Mouse (Mus musculus): ENCODE measurements around the gene Fopnl. TPM values are rescaled to one million over a fixed set of nuclear protein-coding genes. Genes with fewer than 3 reads are reported as not detected.
A peak's percentile ranks its signal among the peaks of the same experiment; 100 is the strongest.

Fopnl gene
- total and polyA plus RNA-seq, 3 experiments, result 44.8 to 46.9 TPM; not detected in 1

DNA sequence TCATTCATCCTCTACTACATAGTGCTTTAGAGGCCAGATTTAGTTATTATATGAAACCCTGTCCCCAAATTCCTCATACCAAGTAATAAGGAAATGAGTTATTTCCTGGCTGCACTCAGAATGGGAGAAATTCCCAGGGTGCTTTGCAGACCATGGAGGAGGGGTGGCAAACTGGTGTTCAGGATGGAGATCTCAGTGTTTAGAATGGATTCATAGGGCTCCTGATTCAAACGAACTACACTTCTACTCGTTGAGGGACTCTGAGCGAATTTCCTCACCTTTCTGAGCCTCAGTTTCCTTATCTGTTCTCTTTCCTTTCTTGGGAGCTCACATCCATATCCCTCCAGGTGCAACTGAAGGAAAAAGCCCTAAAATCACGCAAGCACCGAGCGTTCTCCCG is 43.7 kb upstream of the Fopnl start:
- Histone ChIP-seq H3K27ac (ENCODE audit: control insufficient read depth, low read depth, low read length) (peak overlapping the region; percentile 40), H3K27me3 (ENCODE audit: control insufficient read depth in 1 of 2, insufficient read depth in 2 of 2, low read length in 2 of 2) (no peaks in the 10 kb centered on the region), H3K79me2 (ENCODE audit: control insufficient read depth, insufficient read depth, low read length, poor library complexity) (peaks cover 43% of the 10 kb centered on the region), H3K4me3 (ENCODE audit: control insufficient read depth in 1 of 2, insufficient read depth in 1 of 2, low read depth in 2 of 2, low read length in 2 of 2) (peak overlapping the region; percentile 68 to 88), H3K4me1 (ENCODE audit: control insufficient read depth in 1 of 2, insufficient read depth in 2 of 2, low read length in 2 of 2) (peaks cover 34 to 51% of the 10 kb centered on the region in 2 experiments), H3K9me3 (replicated peaks; ENCODE audit: insufficient read depth, low read length) (no peaks in the 10 kb centered on the region), H3K9ac (ENCODE audit: control insufficient read depth, low read depth, low read length, poor library complexity, severe bottlenecking) (peak overlapping the region; percentile 92), H3K36me3 (ENCODE audit: control insufficient read depth in 1 of 2, insufficient read depth in 2 of 2, low read length in 2 of 2) (peaks cover 0 to 57% of the 10 kb centered on the region in 2 experiments; a peak in 2 of 4 replicates)
- TF ChIP-seq NRF1 (IDR thresholded peaks at IDR 0.05; ENCODE audit: insufficient read depth, low read depth, low read length, poor library complexity, severe bottlenecking) (no peak), KAT2A (conservative IDR thresholded peaks at IDR 0.05; ENCODE audit: low read depth, low read length) (no peak), ZMIZ1 (IDR thresholded peaks at IDR 0.05; ENCODE audit: low read depth, low read length) (peak; percentile 72; the same call in 1 of the 2 replicates), ZKSCAN1 (IDR thresholded peaks at IDR 0.05; ENCODE audit: low read depth, low read length) (no peak), RCOR1 (IDR thresholded peaks at IDR 0.05; ENCODE audit: low read depth, low read length) (no peak), ZNF384 (IDR thresholded peaks at IDR 0.05; ENCODE audit: low read depth, low read length) (no peak; the same call in 1 of the 2 replicates), MYC (IDR thresholded peaks at IDR 0.05; ENCODE audit: low read depth, low read length) (0 out of 2 replicates have a peak, but pooled peaks have one; percentile 38), SMC3 (IDR thresholded peaks at IDR 0.05; ENCODE audit: low read depth, low read length) (no peak), SIN3A (IDR thresholded peaks at IDR 0.05; ENCODE audit: low read length) (no peak), MYB (IDR thresholded peaks at IDR 0.05; ENCODE audit: low read depth, low read length) (no peak), E2F4 (IDR thresholded peaks at IDR 0.05; ENCODE audit: borderline replicate concordance, low read depth, low read length) (no peak), POLR2AphosphoS5 (IDR thresholded peaks at IDR 0.05; ENCODE audit: borderline replicate concordance, low read depth, low read length) (no peak), GATA1 (IDR thresholded peaks at IDR 0.05; ENCODE audit: low read depth, low read length) (no peak), USF2 (IDR thresholded peaks at IDR 0.05; ENCODE audit: borderline replicate concordance in 1 of 2, insufficient read depth in 1 of 2, low read depth in 1 of 2, low read length in 2 of 2) (no peak), TBP (IDR thresholded peaks at IDR 0.05; ENCODE audit: low read depth, low read length) (peak; percentile 47), MXI1 (IDR thresholded peaks at IDR 0.05; ENCODE audit: low read depth, low read length) (no peak), ELF1 (IDR thresholded peaks at IDR 0.05; ENCODE audit: low read depth, low read length) (no peak), MAFK (IDR thresholded peaks at IDR 0.05; ENCODE audit: borderline replicate concordance, low read depth, low read length) (no peak), UBTF (IDR thresholded peaks at IDR 0.05; ENCODE audit: borderline replicate concordance, insufficient read depth, low read depth, low read length) (no peak), TAL1 (IDR thresholded peaks at IDR 0.05; ENCODE audit: low read length) (no peak), NELFE (IDR thresholded peaks at IDR 0.05; ENCODE audit: low read depth, low read length) (no peak), POLR2A (IDR thresholded peaks at IDR 0.05; ENCODE audit: control insufficient read depth in 1 of 2, insufficient read depth in 1 of 2, low read depth in 1 of 2, low read length in 2 of 2, poor library complexity in 1 of 2) (no peak), EP300 (IDR thresholded peaks at IDR 0.05; ENCODE audit: low read depth in 1 of 2, low read length in 2 of 2) (no peak), MEF2A (IDR thresholded peaks at IDR 0.05; ENCODE audit: extremely low read depth, insufficient replicate concordance, low read depth, low read length, poor library complexity, severe bottlenecking) (no peak), USF1 (IDR thresholded peaks at IDR 0.05; ENCODE audit: low read depth, low read length) (no peak), CTCF (IDR thresholded peaks at IDR 0.05 in 2 of 3, conservative IDR thresholded peaks at IDR 0.05 in 1 of 3; ENCODE audit: control insufficient read depth in 1 of 3, insufficient read depth in 1 of 3, low read depth in 2 of 3, low read length in 3 of 3, poor library complexity in 1 of 3, severe bottlenecking in 1 of 3) (no peak), TCF12 (IDR thresholded peaks at IDR 0.05; ENCODE audit: low read depth, low read length) (no peak), ETS1 (IDR thresholded peaks at IDR 0.05; ENCODE audit: low read depth, low read length) (0 out of 2 replicates have a peak, but pooled peaks have one; percentile 16), BHLHE40 (IDR thresholded peaks at IDR 0.05; ENCODE audit: borderline replicate concordance, low read depth, low read length) (no peak), JUND (IDR thresholded peaks at IDR 0.05; ENCODE audit: low read depth, low read length) (no peak)
- peak; percentile 56 for DNase-seq (ENCODE audit: low read depth, low spot score)

Measured in MEL (cell line).